Mouse (Mus musculus): ENCODE data around the gene Rnf167.

DNA sequence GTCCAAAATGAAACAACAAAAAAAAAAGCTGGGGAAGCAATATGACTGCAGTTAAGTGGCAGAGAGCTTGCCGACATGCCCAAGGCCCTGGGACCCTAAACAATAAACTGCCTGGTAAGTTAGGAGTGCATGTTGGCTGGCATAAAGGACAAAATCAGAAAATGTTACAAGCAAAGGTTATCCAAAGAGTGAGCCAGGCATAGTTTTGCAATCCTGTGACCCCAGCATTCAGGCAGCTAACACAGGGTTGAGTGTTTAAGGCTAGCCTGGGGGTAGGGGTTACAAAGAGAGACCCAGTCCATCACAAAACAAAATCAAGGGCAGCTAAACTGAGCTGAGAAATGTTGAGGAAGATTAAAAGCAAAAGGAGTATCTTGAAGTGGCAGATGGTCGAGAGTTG lies 52.0 kb downstream of the Rnf167 start:
- no peak for TF ChIP-seq CTCF (IDR thresholded peaks at IDR 0.05; ENCODE audit: control insufficient read depth, insufficient read depth, low read length)
- no peak for TF ChIP-seq POLR2A (IDR thresholded peaks at IDR 0.05; ENCODE audit: borderline replicate concordance, control insufficient read depth, low read depth, low read length)

Data from bone marrow, adult 2 months (tissue).